Mouse (Mus musculus) CH12.LX (cell line): ENCODE measurements around the gene Maz. TPM values are rescaled to one million over a fixed set of nuclear protein-coding genes. Genes with fewer than 3 reads are reported as not detected.

Source experiments
- DNase-seq: peaks from one replicate; pipeline ENCODE4 v3.0.0-alpha.2; 2013; ENCODE audit errors: extremely low read depth
- H3K27ac ChIP-seq: 2 replicates; pipeline ENCODE4 v1.5.1; 2012; ENCODE audit warnings: low read depth, mild to moderate bottlenecking, control low read depth, moderate library complexity; ENCODE audit not compliant: insufficient read depth
- H3K27me3 ChIP-seq: replicated peaks from 2 replicates; pipeline ENCODE3; 2012; ENCODE audit warnings: inconsistent platforms
- H3K36me3 ChIP-seq, 2 experiments: replicated peaks in 1 of 2; 2 replicates each; pipeline versions ENCODE3 to v1.6.1; 2012; ENCODE audit warnings: inconsistent platforms in 1 of 2, low read length in 1 of 2, mild to moderate bottlenecking in 1 of 2, mixed read lengths in 1 of 2, moderate library complexity in 1 of 2; ENCODE audit not compliant: control insufficient read depth in 1 of 2, insufficient read depth in 1 of 2
- H3K4me1 ChIP-seq, 2 experiments: 2 replicates each; pipeline ENCODE4 v1.6.1; 2012; ENCODE audit warnings: inconsistent platforms in 1 of 2, moderate library complexity in 1 of 2; ENCODE audit not compliant: insufficient read depth in 2 of 2, control insufficient read depth in 1 of 2
- H3K4me2 ChIP-seq: 2 replicates; pipeline ENCODE4 v1.6.1; 2012; ENCODE audit warnings: low read depth, mild to moderate bottlenecking, control low read depth; ENCODE audit not compliant: poor library complexity, insufficient read depth, severe bottlenecking
- H3K4me3 ChIP-seq, 3 experiments: fragments of 150-350 bp in 1 of 3; sonication (generic) in 1 of 3; replicated peaks in 1 of 3; 2 replicates each; pipeline versions ENCODE3 to v1.5.1; 2011 to 2012; ENCODE audit warnings: low read depth in 2 of 3, low read length in 2 of 3, mild to moderate bottlenecking in 2 of 3, moderate library complexity in 2 of 3, control low read depth in 1 of 3, improper control_type of control experiment in 1 of 3, inconsistent platforms in 1 of 3, mixed read lengths in 1 of 3; ENCODE audit not compliant: poor library complexity in 1 of 3
- H3K79me2 ChIP-seq: replicated peaks from 2 replicates; pipeline ENCODE4 v1.6.1; 2012; ENCODE audit warnings: mild to moderate bottlenecking, moderate library complexity; ENCODE audit not compliant: control insufficient read depth, poor library complexity, insufficient read depth, severe bottlenecking; ENCODE audit errors: extremely low read depth
- H3K9ac ChIP-seq: 2 replicates; pipeline ENCODE4 v1.6.1; 2012; ENCODE audit warnings: low read depth, mild to moderate bottlenecking, control low read depth, moderate library complexity; ENCODE audit not compliant: insufficient read depth
- H3K9me3 ChIP-seq: replicated peaks from 2 replicates; pipeline ENCODE3; 2012; ENCODE audit warnings: low read length, inconsistent platforms, mixed read lengths
- E2F4 ChIP-seq: IDR thresholded peaks from 2 replicates; pipeline ENCODE4 v1.6.1; 2011; ENCODE audit warnings: low read depth, low read length, improper control_type of control experiment; ENCODE audit not compliant: insufficient replicate concordance
- ELF1 ChIP-seq: IDR thresholded peaks from 2 replicates; pipeline ENCODE4 v1.6.1; 2014; ENCODE audit warnings: low read depth, mild to moderate bottlenecking, inconsistent platforms, low read length, improper control_type of control experiment
- EP300 ChIP-seq: IDR thresholded peaks from 2 replicates; pipeline ENCODE4 v1.6.1; 2011; ENCODE audit warnings: low read length, improper control_type of control experiment
- ETS1 ChIP-seq: conservative IDR thresholded peaks from 2 replicates; pipeline ENCODE4 v1.6.1; 2012; ENCODE audit warnings: low read depth, mild to moderate bottlenecking, inconsistent platforms, low read length, improper control_type of control experiment, moderate library complexity
- HCFC1 ChIP-seq: IDR thresholded peaks from 2 replicates; pipeline ENCODE4 v1.6.1; 2012; ENCODE audit warnings: low read depth, mild to moderate bottlenecking, inconsistent platforms, low read length, improper control_type of control experiment
- JUN ChIP-seq: IDR thresholded peaks from 2 replicates; pipeline ENCODE4 v1.6.1; 2011; ENCODE audit warnings: low read depth, mild to moderate bottlenecking, low read length, improper control_type of control experiment, moderate library complexity; ENCODE audit not compliant: insufficient read depth
- JUND ChIP-seq: conservative IDR thresholded peaks from 2 replicates; pipeline ENCODE4 v1.6.1; 2011; ENCODE audit warnings: low read depth, low read length, improper control_type of control experiment
- MAZ ChIP-seq: IDR thresholded peaks from 2 replicates; pipeline ENCODE4 v1.6.1; 2012; ENCODE audit warnings: low read depth, mild to moderate bottlenecking, inconsistent platforms, low read length, improper control_type of control experiment, moderate library complexity
- MEF2A ChIP-seq: IDR thresholded peaks from 2 replicates; pipeline ENCODE4 v1.6.1; 2014; ENCODE audit warnings: low read depth, mild to moderate bottlenecking, inconsistent platforms, low read length, improper control_type of control experiment, borderline replicate concordance
- NELFE ChIP-seq: IDR thresholded peaks from 2 replicates; pipeline ENCODE4 v1.6.1; 2011; ENCODE audit warnings: low read depth, low read length, improper control_type of control experiment
- NRF1 ChIP-seq: IDR thresholded peaks from 2 replicates; pipeline ENCODE4 v1.6.1; 2014; ENCODE audit warnings: low read depth, mild to moderate bottlenecking, inconsistent platforms, low read length, improper control_type of control experiment, moderate library complexity
- PAX5 ChIP-seq: IDR thresholded peaks from 2 replicates; pipeline ENCODE4 v1.6.1; 2012; ENCODE audit warnings: low read length, inconsistent platforms, mixed read lengths
- POLR2AphosphoS2 ChIP-seq: IDR thresholded peaks from 2 replicates; pipeline ENCODE4 v1.6.1; 2011; ENCODE audit warnings: low read depth, low read length, improper control_type of control experiment
- RAD21 ChIP-seq: IDR thresholded peaks from 2 replicates; pipeline ENCODE4 v1.6.1; 2011; ENCODE audit warnings: low read depth, mild to moderate bottlenecking, low read length, improper control_type of control experiment, moderate library complexity
- RCOR1 ChIP-seq: conservative IDR thresholded peaks from 2 replicates; pipeline ENCODE4 v1.6.1; 2012; ENCODE audit warnings: low read depth, mild to moderate bottlenecking, inconsistent platforms, low read length, improper control_type of control experiment
- SMC3 ChIP-seq: IDR thresholded peaks from 2 replicates; pipeline ENCODE4 v1.6.1; 2011; ENCODE audit warnings: low read depth, low read length, improper control_type of control experiment
- UBTF ChIP-seq: IDR thresholded peaks from 2 replicates; pipeline ENCODE4 v1.6.1; 2012; ENCODE audit warnings: low read depth, mild to moderate bottlenecking, inconsistent platforms, low read length, improper control_type of control experiment, moderate library complexity
- USF1 ChIP-seq: IDR thresholded peaks from 2 replicates; pipeline ENCODE4 v1.6.1; 2014; ENCODE audit warnings: low read depth, mild to moderate bottlenecking, inconsistent platforms, low read length, improper control_type of control experiment
- USF2 ChIP-seq: conservative IDR thresholded peaks from 2 replicates; pipeline ENCODE4 v1.6.1; 2011; ENCODE audit warnings: low read depth, low read length, improper control_type of control experiment
- ZKSCAN1 ChIP-seq: IDR thresholded peaks from 2 replicates; pipeline ENCODE4 v1.6.1; 2012; ENCODE audit warnings: low read depth, inconsistent platforms, low read length, improper control_type of control experiment, borderline replicate concordance
- ZMIZ1 ChIP-seq: IDR thresholded peaks from 2 replicates; pipeline ENCODE4 v1.6.1; 2012; ENCODE audit warnings: low read depth, mild to moderate bottlenecking, inconsistent platforms, low read length, improper control_type of control experiment
- ZNF384 ChIP-seq: IDR thresholded peaks from 2 replicates; pipeline ENCODE4 v1.6.1; 2012; ENCODE audit warnings: low read depth, low read length, improper control_type of control experiment, inconsistent platforms
- dilution Hi-C: fragments of 300-500 bp; cut with MboI; formaldehyde crosslinking; loops from 2 replicates; pipeline ENCODE4 v1.14.3; 2020; ENCODE audit warnings: low sequenced_read_pairs; ENCODE audit not compliant: extremely low pct_unique_long_range_greater_than_20kb, extremely low pct_ligation_motif_present
- in situ Hi-C: fragments of 300-500 bp; cut with MboI; formaldehyde crosslinking; loops from 3 replicates; pipeline ENCODE4 v1.14.3; 2019; ENCODE audit warnings: low sequenced_read_pairs, low pct_ligation_motif_present, low pct_unique_long_range_greater_than_20kb, mixed read lengths
- polyA plus RNA-seq: library from polyadenylated mRNA; unstranded; fragments of >175 nt; gene quantifications from 2 replicates; pipeline ENCODE4 v1.2.1, GENCODE M21; 2012; ENCODE audit warnings: low read depth; ENCODE audit not compliant: insufficient read length
- total RNA-seq, 2 experiments: library from RNA; depleted of rRNA; stranded (reverse); fragments of 300-350 nt in 1 of 2; fragments of >200 nt in 1 of 2; gene quantifications; 2 replicates each; pipeline ENCODE4 v1.2.3; 2012 to 2014

Gene Maz
- total and polyA plus RNA-seq, 3 experiments = 87.0 to 219 (median 91.2) TPM

DNA sequence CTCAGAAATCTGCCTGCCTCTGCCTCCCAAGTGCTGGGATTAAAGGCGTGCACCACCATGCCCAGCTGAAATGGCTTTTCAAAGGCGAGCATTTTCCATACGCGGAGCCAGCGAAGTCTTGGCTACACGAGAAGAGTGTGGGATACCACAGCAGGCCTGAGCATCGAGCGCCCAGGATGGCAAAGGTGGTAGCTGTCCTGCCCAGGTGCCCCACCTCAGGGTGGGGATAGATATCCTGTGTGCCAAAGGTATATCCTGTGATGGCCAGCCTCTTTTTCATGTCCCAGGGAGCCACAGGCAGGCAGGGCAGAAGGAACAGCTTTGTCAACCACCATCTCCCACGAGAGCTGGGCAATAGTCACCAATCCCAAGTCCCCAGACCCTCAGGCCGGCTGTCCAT, 14.0 kb downstream of the Maz start:
- H3K27me3 ChIP-seq = no peaks in the 10 kb centered on the region
- no peak overlapping the region for H3K27ac ChIP-seq
- no peak overlapping the region for H3K9ac ChIP-seq
- 0 out of 2 replicates have a peak overlapping the region, but pooled peaks have one; percentile 60 for H3K4me2 ChIP-seq
- no peak for DNase-seq
- no peak overlapping the region for H3K4me3 ChIP-seq
- H3K9me3 ChIP-seq = no peaks in the 10 kb centered on the region
- H3K36me3 ChIP-seq = peaks cover 6 to 36% of the 10 kb centered on the region in 2 experiments
- TF ChIP-seq PAX5 (no peak), MAZ (no peak), ELF1 (no peak), E2F4 (no peak)
- in situ Hi-C loops = loop anchor here (10.0 kb wide), 1 partner anchor 308 kb away; the partner anchor contains the start of gene Coro1a
- peaks cover 31 to 72% of the 10 kb centered on the region in 2 experiments for H3K4me1 ChIP-seq
- dilution Hi-C loops = no loop called here
- H3K79me2 ChIP-seq = peaks cover 14% of the 10 kb centered on the region

DNA sequence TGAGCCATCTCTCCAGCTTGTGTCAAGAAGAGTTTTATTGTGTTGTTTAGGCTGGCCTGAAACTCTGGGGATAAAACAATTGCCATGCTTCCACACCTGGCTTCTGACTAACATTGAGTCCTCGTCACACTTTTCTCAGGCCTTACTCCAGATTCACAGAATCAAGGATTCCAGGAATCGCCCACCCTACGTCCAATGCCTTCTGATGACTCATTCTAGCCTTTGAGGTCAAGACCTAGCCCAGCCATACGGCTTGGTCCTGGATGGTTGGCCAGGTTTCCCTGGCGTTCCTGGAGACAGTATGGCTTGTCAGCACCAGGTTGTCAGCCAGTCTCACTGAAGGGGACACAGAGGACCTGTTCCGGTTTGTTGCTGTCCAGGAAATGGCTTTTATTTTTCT, 14.5 kb downstream of the Maz start:
- DNase-seq = no peak
- peaks cover 14% of the 10 kb centered on the region for H3K79me2 ChIP-seq
- no peak overlapping the region for H3K4me2 ChIP-seq
- dilution Hi-C loops = no loop called here
- no peak overlapping the region for H3K27ac ChIP-seq
- peaks cover 35 to 72% of the 10 kb centered on the region in 2 experiments for H3K4me1 ChIP-seq
- no peaks in the 10 kb centered on the region for H3K27me3 ChIP-seq
- in situ Hi-C loops = loop anchor here (10.0 kb wide), 1 partner anchor 308 kb away; the partner anchor contains the start of gene Coro1a
- H3K9ac ChIP-seq = no peak overlapping the region
- no peak for TF ChIP-seq POLR2AphosphoS2
- TF ChIP-seq RCOR1 = no peak
- TF ChIP-seq SMC3 = no peak
- TF ChIP-seq ELF1 = no peak
- no peak for TF ChIP-seq ZKSCAN1
- TF ChIP-seq ZNF384 = no peak
- TF ChIP-seq ZMIZ1 = no peak
- TF ChIP-seq EP300 = no peak
- TF ChIP-seq JUN = no peak
- TF ChIP-seq NELFE = no peak
- no peak for TF ChIP-seq ETS1
- TF ChIP-seq JUND = no peak
- no peak for TF ChIP-seq USF2
- TF ChIP-seq USF1 = no peak
- TF ChIP-seq RAD21 = no peak
- TF ChIP-seq MEF2A = no peak
- no peak for TF ChIP-seq PAX5
- no peak for TF ChIP-seq HCFC1
- no peak for TF ChIP-seq NRF1
- TF ChIP-seq UBTF = no peak
- H3K4me3 ChIP-seq = no peak overlapping the region
- H3K36me3 ChIP-seq = peaks cover 6 to 36% of the 10 kb centered on the region in 2 experiments
- H3K9me3 ChIP-seq = no peaks in the 10 kb centered on the region
